Comparison of ENCODE assay signal across 15 mouse cellular contexts in genomic region chr11:86381478-86382091, GRCm38 (mm10). TPM values are rescaled to one million over a fixed set of nuclear protein-coding genes. Genes with fewer than 3 reads are reported as not detected.
DNase-seq lines count a peak whose midpoint lies in the region; ATAC-seq and TF ChIP-seq lines count a peak whose summit lies in the region.
"Had no signal": no experiment of that assay in that cellular context is flagged by ENCODE, and none has a peak within 500 bp of the region (broad histone marks: within the 10 kb centered on the region; RNA-seq: fewer than 3 reads in every experiment).

No protein-coding gene starts in this region.

- no peak for TF ChIP-seq CTCF in liver, postnatal 0 days (IDR thresholded peaks at IDR 0.05; ENCODE audit: low read depth)

- no peak overlapping the region for H3K4me2 ChIP-seq in liver, embryonic 15.5 days
- H3K4me2 ChIP-seq in liver, embryonic 11.5 days = no peak overlapping the region
- H3K4me2 ChIP-seq in liver, postnatal 0 days (ENCODE audit: low read depth, low read length) = peak overlapping the region; percentile 44; the same call in 1 of the 2 replicates
- H3K4me2 ChIP-seq: limb, embryonic 15.5 days had no signal

- H3K9ac ChIP-seq in liver, embryonic 15.5 days = no peak overlapping the region
- H3K9ac ChIP-seq in liver, embryonic 11.5 days (ENCODE audit: low read depth, low read length) = no peak overlapping the region
- no peak overlapping the region for H3K9ac ChIP-seq in liver, postnatal 0 days (replicated peaks)
- H3K9ac ChIP-seq: limb, embryonic 15.5 days had no signal

- H3K9me3 ChIP-seq in liver, embryonic 15.5 days (replicated peaks) = no peaks in the 10 kb centered on the region
- H3K9me3 ChIP-seq in liver, embryonic 11.5 days (ENCODE audit: control insufficient read depth, low read length) = no peaks in the 10 kb centered on the region
- H3K9me3 ChIP-seq in liver, postnatal 0 days (ENCODE audit: low read length) = no peaks in the 10 kb centered on the region
- H3K9me3 ChIP-seq: limb, embryonic 15.5 days had no signal

- 55% methylated on average over 5 of the region's 5 CpGs for WGBS in liver, embryonic 15.5 days (ENCODE audit: insufficient replicate concordance)
- 67% methylated on average over 5 of the region's 5 CpGs for WGBS in liver, embryonic 11.5 days
- 68% methylated on average over 5 of the region's 5 CpGs for WGBS in liver, postnatal 0 days (ENCODE audit: insufficient replicate concordance)

- no peak for ATAC-seq in liver, embryonic 15.5 days (ENCODE audit: insufficient read depth)
- ATAC-seq in liver, embryonic 11.5 days (replicated peaks; ENCODE audit: low FRiP score) = no peak
- peak; percentile 60 for ATAC-seq in liver, postnatal 0 days
- ATAC-seq: hindbrain, embryonic 16.5 days had no signal

- H3K27me3 ChIP-seq in liver, embryonic 15.5 days = 0 out of 2 replicates have a peak, but pooled peaks cover 3% of the 10 kb centered on the region
- H3K27me3 ChIP-seq in liver, embryonic 11.5 days (replicated peaks; ENCODE audit: control insufficient read depth, insufficient read depth, low read length) = no peaks in the 10 kb centered on the region
- H3K27me3 ChIP-seq in liver, postnatal 0 days (ENCODE audit: insufficient read depth, low read length) = no peaks in the 10 kb centered on the region
- H3K27me3 ChIP-seq: limb, embryonic 15.5 days had no signal

- peak overlapping the region; percentile 29; the same call in 1 of the 2 replicates for H3K27ac ChIP-seq in liver, embryonic 15.5 days (replicated peaks)
- no peak overlapping the region for H3K27ac ChIP-seq in liver, embryonic 11.5 days (ENCODE audit: low read depth, low read length)
- peak overlapping the region; percentile 58 for H3K27ac ChIP-seq in liver, postnatal 0 days (ENCODE audit: low read depth)
- H3K27ac ChIP-seq: left cerebral cortex, adult 2 months; limb, embryonic 15.5 days had no signal

- H3K4me1 ChIP-seq in liver, embryonic 15.5 days (replicated peaks) = peaks cover 37% of the 10 kb centered on the region
- peaks cover 10% of the 10 kb centered on the region for H3K4me1 ChIP-seq in liver, embryonic 11.5 days (replicated peaks; ENCODE audit: control insufficient read depth, insufficient read depth, low read length)
- peaks cover 34% of the 10 kb centered on the region for H3K4me1 ChIP-seq in liver, postnatal 0 days (ENCODE audit: insufficient read depth)

- no peaks in the 10 kb centered on the region for H3K36me3 ChIP-seq in liver, embryonic 15.5 days (replicated peaks)
- no peaks in the 10 kb centered on the region for H3K36me3 ChIP-seq in liver, embryonic 11.5 days (ENCODE audit: control insufficient read depth, insufficient read depth, low read length)
- H3K36me3 ChIP-seq in liver, postnatal 0 days (replicated peaks; ENCODE audit: insufficient read depth, low read length) = no peaks in the 10 kb centered on the region
- H3K36me3 ChIP-seq: limb, embryonic 15.5 days had no signal

- TF ChIP-seq EP300 in liver, postnatal 0 days (IDR thresholded peaks at IDR 0.05; ENCODE audit: low read depth) = no peak

- no peak for DNase-seq in liver, embryonic 11.5 days (ENCODE audit: low spot score)
- peak; percentile 58 for DNase-seq in 416B (ENCODE audit: low read depth)
- DNase-seq in Muller cell, postnatal 12 days (ENCODE audit: inconsistent ontology term) = peak; percentile 71
- no peak for DNase-seq in liver, postnatal 0 days
- no peak for DNase-seq in spleen, postnatal 4 days (ENCODE audit: low spot score in 2 of 2)
- no peak for DNase-seq in spleen, adult 18-20 months
- DNase-seq: cerebellum, adult 8-10 months; embryo, embryonic 11 days; kidney, adult 2 months; kidney, postnatal 4 days; thymus, postnatal 14 days had no signal

- H3K4me3 ChIP-seq in liver, embryonic 15.5 days (replicated peaks) = no peak overlapping the region
- H3K4me3 ChIP-seq in liver, embryonic 11.5 days (ENCODE audit: low read depth, low read length) = no peak overlapping the region
- no peak overlapping the region for H3K4me3 ChIP-seq in liver, postnatal 0 days (ENCODE audit: low read depth, low read length)
- H3K4me3 ChIP-seq: left cerebral cortex, adult 2 months; limb, embryonic 15.5 days had no signal

RNA-seq across cellular contexts. Expression of gene Med13, which starts 24.2 kb away (rescaled TPM):
- polyA plus RNA-seq in liver, embryonic 15.5 days (2015; fragmentation: Nextera tagmentation; extraction: Ambion mirVana) = 2.6 and 4.1 TPM in 2 replicates
- polyA plus RNA-seq in liver, embryonic 11.5 days (2014; fragmentation: Nextera tagmentation; extraction: Ambion mirVana) = 7.6 and 8.9 TPM in 2 replicates
- 2.9 and 3.6 TPM in 2 replicates for polyA plus RNA-seq in liver, postnatal 0 days (2015; fragmentation: Nextera tagmentation; extraction: Ambion mirVana)

Comparison
In these comparisons a context has a peak if more than half of its experiments do, and no peak if none do; other contexts are left out.
1. DNase-seq: peak in 416B (single experiment) and Muller cell, postnatal 12 days (single experiment); none in liver, embryonic 11.5 days (single experiment), liver, postnatal 0 days (single experiment), spleen, postnatal 4 days (0 of 2) and spleen, adult 18-20 months (0 of 2).